Mouse (Mus musculus) fibroblast of lung, adult 2 months (primary cell): ENCODE data around the gene Gm10073.

Experiments
- DNase-seq: peaks from one replicate; pipeline ENCODE4 v3.0.0-alpha.2; 2011; ENCODE audit warnings: low read depth

Gene Gm10073

DNA sequence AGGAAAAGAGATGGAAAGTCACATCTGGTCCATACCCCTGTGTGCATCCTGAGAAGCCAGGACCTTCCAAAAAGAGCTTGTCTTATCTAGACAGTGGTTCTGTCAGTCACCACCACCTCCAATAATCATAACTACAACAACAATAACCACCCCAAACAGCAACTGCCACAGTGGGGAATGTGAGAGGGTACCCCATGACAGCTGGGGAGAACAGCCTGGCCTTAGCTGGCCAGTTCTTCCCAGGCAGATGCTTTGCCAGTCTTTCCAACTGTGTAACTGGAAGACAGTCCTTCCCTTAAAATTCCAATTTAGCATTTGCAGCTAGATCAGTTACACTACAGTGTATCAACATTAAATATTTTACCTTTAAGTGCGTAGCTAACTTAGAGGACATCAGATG, 22.4 kb downstream of the Gm10073 start:
- no peak for DNase-seq

DNA sequence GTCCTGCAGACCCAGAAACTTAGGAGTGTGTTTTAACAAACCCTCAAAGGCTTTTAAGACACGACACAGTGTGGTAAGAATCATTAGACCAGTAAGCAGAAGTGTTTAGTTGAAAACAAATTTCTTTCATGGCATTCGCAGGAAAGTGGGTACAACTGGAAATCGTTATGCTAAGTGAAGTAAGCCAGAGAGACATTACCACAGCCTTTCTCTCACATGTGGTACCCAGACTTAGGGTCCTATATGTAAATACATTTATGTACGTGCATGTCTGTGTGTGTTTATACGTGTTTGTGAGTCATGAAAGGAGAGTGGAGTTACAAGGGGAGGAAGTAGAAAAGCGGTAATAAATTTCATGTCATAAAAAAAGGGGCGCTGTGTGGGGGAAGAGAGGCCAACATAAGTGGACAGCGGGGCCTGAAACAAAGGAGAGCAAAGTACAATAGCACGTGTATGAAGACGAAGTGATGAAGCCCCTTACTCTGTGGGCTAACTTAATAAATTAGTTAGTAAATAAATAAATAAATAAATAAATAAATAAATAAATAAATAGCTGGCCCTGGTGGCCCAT, 24.8 kb downstream of the Gm10073 start:
- DNase-seq: no peak

DNA sequence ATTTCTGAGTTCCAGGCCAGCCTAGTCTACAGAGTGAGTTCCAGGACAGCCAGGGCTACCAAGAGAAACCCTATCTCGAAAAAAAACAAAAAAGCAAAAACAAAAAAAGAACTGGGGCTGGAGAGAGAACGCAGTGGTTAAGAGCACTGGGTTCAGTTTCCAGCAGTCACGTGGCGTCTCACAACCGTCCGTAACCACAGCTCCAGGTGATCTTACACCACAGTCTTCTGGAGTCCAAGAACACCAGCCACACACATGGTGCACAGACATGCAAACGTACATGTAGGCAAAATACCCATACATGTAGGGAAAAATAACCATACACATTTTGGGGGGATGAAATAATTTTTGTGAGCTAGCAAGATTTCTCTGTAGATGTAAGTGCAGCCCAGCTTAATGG, 26.5 kb downstream of the Gm10073 start:
- DNase-seq: no peak

DNA sequence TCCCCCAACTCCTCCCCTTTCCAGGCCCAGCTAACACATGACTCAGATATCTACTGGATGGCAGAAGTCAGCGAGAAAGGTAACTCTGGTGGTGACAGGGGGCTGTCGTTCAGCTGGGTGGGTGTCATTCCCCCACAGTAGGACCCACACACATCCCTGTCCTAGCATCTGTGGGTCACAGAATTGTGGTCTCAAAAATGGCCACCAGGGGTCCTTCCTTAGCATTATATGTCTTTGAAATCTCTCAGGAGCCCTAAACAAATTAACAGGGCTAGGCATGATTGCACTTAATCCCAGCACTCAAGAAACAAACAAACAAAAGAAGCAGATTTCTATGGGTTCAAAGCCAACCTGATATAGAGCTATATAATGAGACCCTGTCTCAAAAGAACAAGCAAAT, 28.1 kb downstream of the Gm10073 start:
- DNase-seq: no peak

DNA sequence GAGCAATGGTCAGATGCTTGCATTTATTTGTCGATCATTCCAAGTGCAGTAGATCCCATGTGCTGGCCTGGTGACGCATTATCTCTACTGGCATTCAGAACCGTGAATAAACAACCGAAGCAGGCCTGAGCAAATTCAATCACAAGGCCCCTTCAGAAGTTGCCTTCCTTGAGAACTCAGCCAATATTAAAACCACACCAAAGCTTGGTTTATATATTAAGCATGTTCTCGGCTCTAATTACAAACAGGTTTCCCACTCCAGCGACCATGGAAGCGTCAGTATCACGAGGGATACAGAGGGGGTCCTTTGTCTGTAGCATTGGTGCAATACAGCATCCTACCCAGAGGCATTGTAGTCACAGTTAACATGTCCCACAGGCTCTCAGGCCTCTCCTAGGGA, 30.2 kb downstream of the Gm10073 start:
- DNase-seq: no peak

DNA sequence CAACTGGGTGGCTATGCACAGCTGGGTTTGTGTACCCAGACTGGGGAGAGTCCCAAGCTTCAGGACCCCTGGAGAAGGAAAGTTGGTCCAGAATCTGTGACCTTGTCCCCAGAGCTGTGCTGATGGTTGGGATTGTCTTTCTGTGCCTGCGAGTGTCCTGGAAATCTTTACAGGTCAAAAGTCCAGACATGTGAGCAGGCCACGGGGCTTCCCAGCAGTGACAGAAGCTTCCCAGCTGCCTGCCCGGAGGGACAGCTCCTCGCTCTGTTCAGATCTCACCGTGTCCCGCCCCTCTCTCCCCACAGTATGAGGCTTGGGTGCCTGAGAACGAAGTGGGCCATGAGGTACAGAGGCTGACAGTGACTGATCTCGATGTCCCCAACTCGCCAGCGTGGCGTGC, 32.3 kb downstream of the Gm10073 start:
- DNase-seq: no peak

DNA sequence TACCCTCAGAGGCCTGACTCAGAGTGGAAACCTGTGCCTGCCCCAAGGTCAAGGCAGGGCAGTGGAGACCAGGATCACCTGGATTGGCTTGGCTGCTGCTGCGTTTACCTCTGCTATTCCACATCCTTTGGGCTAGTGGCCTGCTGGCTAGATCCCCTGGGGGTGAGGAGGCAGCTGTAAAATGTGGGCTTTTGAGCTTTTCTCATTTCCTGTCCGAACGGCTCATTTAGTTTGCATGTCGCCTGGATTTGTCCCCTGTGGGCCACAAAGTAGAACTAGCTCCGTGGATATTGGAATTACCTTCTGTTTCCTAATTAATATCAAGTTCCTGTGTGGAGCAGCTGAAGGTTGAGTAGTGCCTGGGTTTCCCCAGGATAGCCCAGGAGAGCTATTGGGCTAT, 34.1 kb downstream of the Gm10073 start:
- DNase-seq: no peak

DNA sequence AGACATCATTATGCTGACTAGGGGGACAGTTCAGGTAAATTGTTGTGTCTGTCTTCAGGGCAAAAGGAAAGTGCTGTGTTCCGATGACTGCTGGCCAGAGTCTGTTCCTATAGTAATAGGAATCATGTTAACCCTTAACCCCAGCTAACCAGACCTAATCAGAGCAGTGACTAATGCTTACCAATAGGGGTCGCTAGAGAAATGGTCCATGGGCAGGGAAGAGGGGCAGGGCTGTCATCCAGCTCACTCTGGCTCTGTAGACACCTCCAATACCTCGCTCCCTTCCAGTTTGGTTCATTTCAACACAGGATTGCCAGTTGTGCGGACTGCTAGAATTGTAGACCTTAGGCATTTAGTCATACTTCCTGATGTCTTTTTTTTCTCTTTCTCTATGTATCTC, 37.8 kb downstream of the Gm10073 start:
- no peak for DNase-seq

DNA sequence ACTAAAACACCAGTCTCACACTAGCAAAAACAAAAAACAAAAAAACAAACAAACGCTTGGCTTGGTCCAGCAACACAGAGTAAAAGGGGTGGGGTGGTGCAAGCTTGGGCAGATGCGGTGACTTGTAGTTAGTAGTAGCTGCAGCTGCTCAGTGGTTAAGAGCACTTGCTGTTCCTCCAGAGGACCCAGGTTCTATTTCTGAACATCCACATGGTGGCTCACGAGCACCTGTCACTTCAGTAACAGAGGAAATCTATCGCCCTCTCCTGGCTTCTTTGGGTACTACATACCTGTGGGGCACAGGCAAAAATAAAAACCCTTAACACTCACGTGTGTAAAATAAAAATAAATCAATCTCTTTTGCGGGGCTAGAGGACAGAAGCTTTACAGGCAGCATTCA, 38.8 kb downstream of the Gm10073 start:
- peak; percentile 56 for DNase-seq

DNA sequence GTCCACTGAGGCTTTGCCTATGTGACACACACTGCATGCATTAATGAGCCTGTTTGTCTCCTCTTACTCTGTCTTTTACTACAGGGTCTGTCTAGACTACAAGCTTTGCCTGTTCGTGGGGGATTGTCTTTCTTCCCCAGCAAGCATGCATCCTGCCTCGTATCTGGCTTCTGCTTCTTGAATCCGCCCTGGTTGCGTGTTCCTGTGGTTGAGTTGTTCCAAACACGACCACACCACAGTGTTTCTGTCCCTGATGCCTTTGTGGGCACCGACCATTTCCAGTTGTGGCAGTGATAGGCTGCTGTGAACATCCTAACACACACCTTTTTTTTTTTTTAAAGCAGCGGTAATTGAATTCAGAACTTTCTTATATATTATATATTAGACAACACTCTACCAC, 39.6 kb downstream of the Gm10073 start:
- no peak for DNase-seq

DNA sequence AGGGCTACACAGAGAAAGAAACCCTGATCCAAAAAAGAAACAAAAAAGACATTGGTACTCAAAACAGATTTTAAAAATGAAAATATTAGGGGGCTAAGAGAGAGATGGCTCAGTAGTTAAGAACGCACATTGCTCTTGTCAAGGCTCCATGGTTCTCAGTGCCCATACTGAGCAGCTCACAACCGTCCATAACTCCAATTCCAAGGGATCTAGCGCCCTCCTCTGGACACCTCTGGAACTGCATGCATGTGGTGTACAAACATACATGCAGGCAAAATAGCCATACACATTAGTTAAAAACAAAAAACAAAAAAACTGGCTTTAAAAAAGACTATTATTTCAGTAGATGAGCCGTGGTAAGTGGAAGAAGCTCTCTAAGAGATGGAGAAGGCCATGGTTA, 42.7 kb downstream of the Gm10073 start:
- no peak for DNase-seq

DNA sequence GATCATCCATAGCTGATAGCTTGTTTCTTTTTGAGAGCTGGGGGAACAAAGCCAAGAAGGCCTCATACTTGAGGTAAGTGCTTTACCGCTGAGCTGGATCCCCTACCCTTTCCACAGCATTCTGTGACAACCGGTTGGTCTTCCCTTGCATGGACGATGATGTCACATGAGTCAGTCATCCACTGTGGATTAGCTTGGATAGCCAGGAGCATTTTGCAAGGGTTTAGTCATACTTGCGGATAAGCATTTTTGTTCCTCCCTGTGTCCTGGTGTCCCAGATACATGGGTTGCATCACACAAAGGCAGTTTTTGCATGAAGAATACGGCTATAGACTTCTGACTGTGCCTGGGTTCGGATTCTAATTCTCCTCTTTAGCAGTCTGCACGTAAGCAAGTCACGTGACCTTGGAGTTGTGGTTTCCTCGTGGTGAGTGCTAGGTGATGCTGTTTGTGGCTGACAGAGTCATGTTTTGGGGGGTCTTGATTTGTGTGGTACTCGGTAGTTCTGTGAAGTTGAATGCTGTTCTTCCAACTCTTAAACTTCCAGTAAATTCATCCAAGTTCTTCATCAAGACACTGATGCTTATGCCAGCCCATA, 43.3 kb downstream of the Gm10073 start:
- peak; percentile 76 for DNase-seq

DNA sequence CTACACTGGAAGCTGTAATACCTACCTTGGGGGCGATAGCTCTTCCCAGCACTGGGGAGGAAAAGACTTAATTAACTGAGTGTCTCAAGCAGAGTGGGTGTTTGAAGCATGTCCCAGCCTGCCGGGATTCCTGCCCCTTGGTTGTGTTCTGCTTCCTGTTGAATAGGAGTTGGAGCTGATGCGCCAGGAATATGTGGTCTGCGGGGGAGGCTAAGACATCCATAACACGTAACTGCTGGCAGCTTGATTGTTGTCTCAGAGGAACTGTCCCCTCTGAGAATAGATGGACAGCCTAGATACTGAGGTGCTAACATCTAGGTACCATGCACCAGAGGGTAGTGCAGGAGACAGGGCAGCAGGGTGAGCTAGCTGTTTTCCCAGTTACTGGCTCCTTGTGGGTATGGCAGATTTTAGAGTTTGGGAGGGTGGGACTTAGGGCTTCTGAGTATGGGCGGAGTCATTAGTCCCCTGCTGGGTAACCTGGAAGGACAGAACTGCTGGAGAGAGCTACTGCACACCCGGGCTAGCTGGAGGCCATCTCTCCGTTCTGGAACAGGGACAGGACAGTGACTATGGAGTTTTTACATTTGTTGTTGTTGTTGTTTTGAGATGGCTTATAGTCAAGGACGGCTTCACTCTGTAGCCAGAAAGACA, 44.5 kb downstream of the Gm10073 start:
- DNase-seq: no peak

DNA sequence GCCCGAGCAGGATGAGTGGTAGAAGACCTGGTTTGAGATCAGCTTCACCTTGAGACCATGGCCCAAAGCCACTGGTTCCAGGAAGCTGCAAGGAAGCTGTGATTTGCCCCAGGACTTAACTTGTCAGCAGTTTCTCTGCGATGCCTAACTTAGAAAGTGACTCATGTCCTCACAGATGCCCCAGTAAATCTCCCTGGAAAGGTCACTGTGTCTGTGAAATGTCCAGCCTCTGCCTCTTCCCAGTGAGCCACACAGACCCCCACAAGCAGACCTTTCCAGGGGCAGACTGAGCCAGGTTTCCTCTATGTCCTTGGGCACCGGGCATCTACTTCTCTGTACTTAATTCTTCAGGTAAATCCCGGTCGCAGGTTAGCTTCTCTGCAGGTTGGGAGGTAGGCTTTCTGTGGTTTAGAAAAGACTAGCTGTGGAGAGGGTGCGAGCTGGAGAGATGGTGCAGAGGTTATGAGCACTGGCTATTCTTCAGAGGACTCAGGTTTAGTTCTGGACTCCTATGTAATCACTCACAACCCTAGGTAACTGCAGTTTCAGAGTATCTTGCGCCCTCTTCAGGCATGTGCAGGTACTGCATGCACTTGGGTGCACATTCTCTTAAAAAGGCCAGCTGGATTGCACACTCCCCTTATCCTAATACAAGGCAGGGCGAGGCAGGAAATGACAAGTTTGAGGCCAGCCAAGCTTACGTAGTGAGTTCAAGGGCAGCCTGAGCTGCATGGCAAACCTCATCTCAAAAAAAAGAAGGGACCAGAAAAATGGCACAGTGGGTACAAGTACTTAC, 45.8 kb downstream of the Gm10073 start:
- DNase-seq: no peak

DNA sequence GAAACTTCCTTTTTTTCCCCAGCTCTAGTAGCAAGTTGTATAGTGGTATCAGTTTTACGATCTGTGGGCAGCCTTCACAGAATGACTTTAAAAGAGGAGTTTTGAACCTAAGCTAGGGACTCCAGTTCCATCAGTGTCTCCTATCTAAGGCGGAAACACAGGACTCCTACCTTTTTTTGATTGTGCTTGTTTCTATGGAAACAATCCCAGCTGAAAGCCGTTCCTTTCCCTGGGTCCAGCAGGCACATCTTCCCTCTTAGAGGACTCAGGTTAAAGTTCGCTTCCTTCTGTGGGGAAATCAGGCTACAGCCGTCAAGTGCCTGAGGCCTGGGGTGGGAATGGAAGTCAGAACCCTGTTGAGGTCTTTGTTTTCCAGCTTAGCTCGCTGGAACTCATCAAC, 46.5 kb downstream of the Gm10073 start:
- DNase-seq: no peak
